Comparison of ENCODE assay signal across 9 mouse cellular contexts in genomic region chr9:121374076-121374863, GRCm38 (mm10).
A peak's percentile ranks its signal among the peaks of the same experiment; 100 is the strongest.
DNase-seq lines count a peak whose midpoint lies in the region; ATAC-seq lines count a peak whose summit lies in the region.
"Had no signal": no experiment of that assay in that cellular context is flagged by ENCODE, and none has a peak within 500 bp of the region (broad histone marks: within the 10 kb centered on the region; RNA-seq: fewer than 3 reads in every experiment).

No protein-coding gene starts in this region.

- WGBS in heart, embryonic 15.5 days, result 35% methylated on average over 9 of the region's 9 CpGs
- WGBS in limb, embryonic 11.5 days, result 26% methylated on average over 9 of the region's 9 CpGs
- 29% methylated on average over 9 of the region's 9 CpGs for WGBS in midbrain, embryonic 15.5 days

- no peaks in the 10 kb centered on the region for H3K27me3 ChIP-seq in heart, embryonic 15.5 days
- no peaks in the 10 kb centered on the region for H3K27me3 ChIP-seq in limb, embryonic 11.5 days (ENCODE audit: control insufficient read depth, insufficient read depth, low read length)
- H3K27me3 ChIP-seq in midbrain, embryonic 15.5 days (replicated peaks), result no peaks in the 10 kb centered on the region

- H3K9ac ChIP-seq in heart, embryonic 15.5 days, result no peak overlapping the region; the same call in 1 of the 2 replicates
- H3K9ac ChIP-seq in limb, embryonic 11.5 days (ENCODE audit: low read length), result no peak overlapping the region
- no peak overlapping the region; the same call in 1 of the 2 replicates for H3K9ac ChIP-seq in midbrain, embryonic 15.5 days

- no peaks in the 10 kb centered on the region for H3K36me3 ChIP-seq in heart, embryonic 15.5 days
- H3K36me3 ChIP-seq in limb, embryonic 11.5 days (ENCODE audit: control insufficient read depth, insufficient read depth, low read length), result no peaks in the 10 kb centered on the region
- H3K36me3 ChIP-seq in midbrain, embryonic 15.5 days (replicated peaks), result no peaks in the 10 kb centered on the region

- H3K4me2 ChIP-seq in heart, embryonic 15.5 days, result no peak overlapping the region
- H3K4me2 ChIP-seq in limb, embryonic 11.5 days (ENCODE audit: low read depth, severe bottlenecking), result no peak overlapping the region
- H3K4me2 ChIP-seq in midbrain, embryonic 15.5 days, result no peak overlapping the region

- no peaks in the 10 kb centered on the region for H3K9me3 ChIP-seq in heart, embryonic 15.5 days (replicated peaks)
- no peaks in the 10 kb centered on the region for H3K9me3 ChIP-seq in limb, embryonic 11.5 days (ENCODE audit: control insufficient read depth, low read length)
- H3K9me3 ChIP-seq in midbrain, embryonic 15.5 days, result no peaks in the 10 kb centered on the region

- H3K4me1 ChIP-seq in heart, embryonic 15.5 days (replicated peaks), result peaks cover 51% of the 10 kb centered on the region
- peaks cover 23% of the 10 kb centered on the region for H3K4me1 ChIP-seq in limb, embryonic 11.5 days (ENCODE audit: control insufficient read depth, insufficient read depth, low read length)
- H3K4me1 ChIP-seq in midbrain, embryonic 15.5 days, result peaks cover 41% of the 10 kb centered on the region

- peak overlapping the region; percentile 20 for H3K27ac ChIP-seq in heart, embryonic 15.5 days
- no peak overlapping the region; the same call in 1 of the 2 replicates for H3K27ac ChIP-seq in limb, embryonic 11.5 days (replicated peaks; ENCODE audit: low read depth, low read length)
- H3K27ac ChIP-seq in midbrain, embryonic 15.5 days, result peak overlapping the region; percentile 21; the same call in 1 of the 2 replicates

- DNase-seq in gastrocnemius, adult 18-20 months (ENCODE audit: low spot score), result peak; percentile 65
- DNase-seq in gastrocnemius, adult 8-10 months (ENCODE audit: low spot score in 2 of 2), result no peak
- peak; percentile 33 for DNase-seq in MEL-GATA-1-ER (ENCODE audit: extremely low read depth, low read depth)
- DNase-seq in embryo, embryonic 10.5 days (ENCODE audit: low spot score), result peak; percentile 88
- DNase-seq in limb, embryonic 11.5 days (ENCODE audit: low spot score), result peak; percentile 86
- peak; percentile 70 for DNase-seq in thymus, postnatal 14 days

- H3K4me3 ChIP-seq in heart, embryonic 15.5 days, result no peak overlapping the region
- H3K4me3 ChIP-seq in limb, embryonic 11.5 days (ENCODE audit: low read depth, low read length), result no peak overlapping the region
- no peak overlapping the region for H3K4me3 ChIP-seq in midbrain, embryonic 15.5 days
- H3K4me3 ChIP-seq: myocyte had no signal

- ATAC-seq in heart, embryonic 15.5 days (replicated peaks; ENCODE audit: insufficient number of reproducible peaks, insufficient read depth, low FRiP score, low read depth), result no peak
- ATAC-seq in limb, embryonic 11.5 days (ENCODE audit: insufficient number of reproducible peaks, low FRiP score, low TSS enrichment, low read depth), result no peak; the same call in 1 of the 2 replicates
- peak; percentile 34; the same call in 1 of the 2 replicates for ATAC-seq in midbrain, embryonic 15.5 days (replicated peaks)

Comparison
In these comparisons a context has a peak if more than half of its experiments do, and no peak if none do; other contexts are left out.
1. DNase-seq: peak in gastrocnemius, adult 18-20 months (single experiment), MEL-GATA-1-ER (single experiment), embryo, embryonic 10.5 days (single experiment), limb, embryonic 11.5 days (single experiment) and thymus, postnatal 14 days (single experiment); none in gastrocnemius, adult 8-10 months (0 of 2).